Mouse (Mus musculus) hindbrain, embryonic 12.5 days (tissue): Measurements from ENCODE around the gene Krt7. TPM values are rescaled to one million over a fixed set of nuclear protein-coding genes. Genes with fewer than 3 reads are reported as not detected.

Experiments used
- ATAC-seq: fragments of 200-750 bp; cut with Nextera tagmentation; 2 replicates; pipeline ENCODE4 v1.8.0; 2017; ENCODE audit warnings: moderate TSS enrichment; ENCODE audit not compliant: low FRiP score
- H3K27ac ChIP-seq: fragments of 300-500 bp; sonication (generic); 2 replicates; pipeline ENCODE4 v1.5.1; 2016; ENCODE audit warnings: mild to moderate bottlenecking
- H3K27me3 ChIP-seq: fragments of 300-500 bp; sonication (generic); 2 replicates; pipeline ENCODE4 v1.6.1; 2016; ENCODE audit warnings: mild to moderate bottlenecking
- H3K36me3 ChIP-seq: fragments of 300-500 bp; sonication (generic); 2 replicates; pipeline ENCODE4 v1.6.1; 2016; ENCODE audit warnings: mild to moderate bottlenecking
- H3K4me1 ChIP-seq: fragments of 300-500 bp; sonication (generic); 2 replicates; pipeline ENCODE4 v1.6.1; 2016
- H3K4me2 ChIP-seq: fragments of 300-500 bp; sonication (generic); replicated peaks from 2 replicates; pipeline ENCODE4 v1.6.1; 2016; ENCODE audit warnings: mild to moderate bottlenecking
- H3K4me3 ChIP-seq: fragments of 300-500 bp; sonication (generic); 2 replicates; pipeline ENCODE4 v1.5.1; 2016; ENCODE audit warnings: mild to moderate bottlenecking
- H3K9ac ChIP-seq: fragments of 300-500 bp; sonication (generic); 2 replicates; pipeline ENCODE4 v1.6.1; 2016; ENCODE audit warnings: mild to moderate bottlenecking, moderate library complexity
- H3K9me3 ChIP-seq: fragments of 300-500 bp; sonication (generic); replicated peaks from 2 replicates; pipeline ENCODE4 v1.6.1; 2016; ENCODE audit warnings: mild to moderate bottlenecking
- WGBS: fragments of 180-500 bp; shearing (Covaris S2); methylation state at CpG from one replicate; pipeline ENCODE4 v1.1.7; 2016; 5-methylcytosine and 5-hydroxymethylcytosine counted together
- microRNA counts: library from miRNA; unstranded; fragments of <30 nt; microRNA quantifications from one replicate; lab custom pipeline; 2017
- microRNA-seq: library from miRNA; unstranded; fragments of <30 nt; microRNA quantifications from one replicate; pipeline ENCODE4, GENCODE M21; 2017
- polyA plus RNA-seq: library from polyadenylated mRNA; unstranded; fragments of >200 nt; fragmentation: Nextera tagmentation; extraction: Ambion mirVana; gene quantifications from 2 replicates; pipeline ENCODE4 v1.2.1, GENCODE M21; 2016

Krt7 gene
- polyA plus RNA-seq, 1 experiment from 2014 or later: 10.5 TPM

DNA sequence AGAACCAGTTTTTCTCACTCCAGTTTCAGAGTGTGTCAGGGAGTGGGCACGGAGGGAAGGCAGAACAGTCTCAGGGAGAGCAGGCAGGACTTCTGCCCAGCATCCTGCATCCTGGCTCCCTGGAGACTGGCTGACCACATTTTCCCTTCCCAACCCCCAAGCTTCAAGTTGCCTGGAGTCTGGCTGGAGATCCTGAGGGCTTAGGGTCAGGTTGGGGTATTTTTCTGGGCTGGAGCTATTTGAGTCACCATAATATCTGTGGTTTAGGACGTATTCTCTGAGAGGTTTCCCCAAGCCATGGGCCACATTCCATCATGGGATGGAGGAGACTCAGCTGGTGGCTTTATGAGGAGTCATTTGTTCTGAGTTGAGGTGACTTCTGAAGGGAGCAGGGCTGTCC is 44.4 kb downstream of the Krt7 start:
- ATAC-seq: no peak
- no peaks in the 10 kb centered on the region for H3K27me3 ChIP-seq
- no peak overlapping the region for H3K4me3 ChIP-seq
- H3K27ac ChIP-seq: no peak overlapping the region
- no peak overlapping the region for H3K9ac ChIP-seq
- H3K4me1 ChIP-seq: peaks cover 6% of the 10 kb centered on the region; the same call in 1 of the 2 replicates
- 76% methylated on average over 2 of the region's 2 CpGs for WGBS
- no peaks in the 10 kb centered on the region for H3K9me3 ChIP-seq
- H3K36me3 ChIP-seq: no peaks in the 10 kb centered on the region
- no peak overlapping the region for H3K4me2 ChIP-seq

- Histone ChIP-seq H3K4me3 (no peak overlapping the region), H3K27ac (no peak overlapping the region), H3K27me3 (no peaks in the 10 kb centered on the region), H3K9ac (no peak overlapping the region), H3K9me3 (no peaks in the 10 kb centered on the region), H3K36me3 (no peaks in the 10 kb centered on the region), H3K4me1 (peaks cover 6% of the 10 kb centered on the region; the same call in 1 of the 2 replicates), H3K4me2 (no peak overlapping the region)
- 90% methylated on average over 6 of the region's 6 CpGs for WGBS
- no peak for ATAC-seq
Measured at GRCm38 (mm10) chr15:101455891-101456290, 45.0 kb downstream of the Krt7 start.

DNA sequence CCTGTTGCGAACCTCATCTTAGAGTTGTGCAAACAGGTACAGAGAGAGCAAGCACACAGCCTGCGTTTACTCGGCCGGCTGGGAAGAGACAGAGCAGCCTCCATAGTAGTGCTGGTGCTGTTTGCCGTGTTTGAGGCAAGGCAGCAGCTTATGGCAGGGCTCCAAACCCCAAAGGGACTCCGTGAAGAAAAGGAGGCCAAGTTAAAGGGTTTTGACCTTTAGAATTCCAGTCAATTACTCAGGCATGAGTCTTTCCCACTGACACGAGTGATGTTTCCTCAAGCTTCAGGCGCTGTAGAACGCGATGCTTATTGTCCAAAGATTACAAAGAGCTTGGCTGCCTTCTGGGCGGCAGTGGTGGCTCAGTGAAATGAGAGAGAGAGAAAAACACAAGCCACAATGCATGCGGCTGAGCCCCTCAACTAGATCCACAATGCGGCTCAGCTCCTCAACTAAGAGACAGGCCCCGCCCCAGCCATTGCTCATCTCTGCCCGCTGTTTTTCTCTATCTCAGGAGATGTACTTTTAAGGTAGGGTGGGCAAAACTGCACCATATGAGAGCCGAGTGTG is 47.6 kb downstream of the Krt7 start:
- WGBS: 43% methylated on average over 16 of the region's 16 CpGs
- ATAC-seq: no peak
- Histone ChIP-seq H3K4me3 (no peak overlapping the region), H3K4me2 (no peak overlapping the region), H3K9me3 (no peaks in the 10 kb centered on the region), H3K4me1 (peaks cover 4% of the 10 kb centered on the region; the same call in 1 of the 2 replicates), H3K27ac (no peak overlapping the region), H3K36me3 (no peaks in the 10 kb centered on the region), H3K27me3 (no peaks in the 10 kb centered on the region), H3K9ac (no peak overlapping the region)

DNA sequence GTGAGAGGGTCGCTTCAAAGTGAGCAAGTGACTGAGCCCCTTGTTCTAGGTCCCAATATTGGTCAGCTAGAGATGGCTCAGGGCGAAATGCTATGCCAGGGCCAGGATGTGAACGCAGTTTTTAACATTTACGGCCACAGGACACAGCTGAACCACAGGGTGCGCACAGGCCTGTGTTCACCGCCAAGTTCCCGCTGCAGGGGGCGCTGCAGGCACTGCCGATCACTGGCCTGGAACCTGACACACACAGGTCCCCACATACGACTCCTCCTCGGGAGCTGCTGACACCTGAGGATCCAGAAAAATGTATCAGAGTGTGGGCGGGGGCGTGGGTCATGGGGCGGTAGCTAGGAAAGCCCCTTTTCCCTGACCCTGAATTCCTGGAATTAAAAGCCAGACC is 48.4 kb downstream of the Krt7 start:
- H3K4me1 ChIP-seq: peaks cover 4% of the 10 kb centered on the region; the same call in 1 of the 2 replicates
- no peak overlapping the region for H3K4me2 ChIP-seq
- H3K27me3 ChIP-seq: no peaks in the 10 kb centered on the region
- H3K36me3 ChIP-seq: no peaks in the 10 kb centered on the region
- 76% methylated on average over 14 of the region's 14 CpGs for whole genome bisulfite sequencing
- no peak overlapping the region for H3K27ac ChIP-seq
- no peak overlapping the region for H3K9ac ChIP-seq
- ATAC-seq: no peak
- no peaks in the 10 kb centered on the region for H3K9me3 ChIP-seq
- H3K4me3 ChIP-seq: no peak overlapping the region

- no peak within 1 kb of the TSS for H3K9ac ChIP-seq
- no peak for ATAC-seq
- WGBS: 86% methylated on average over 13 of the region's 13 CpGs
- peaks cover 4% of the 10 kb centered on the region; the same call in 1 of the 2 replicates for H3K4me1 ChIP-seq
- H3K4me2 ChIP-seq: no peak within 1 kb of the TSS
- H3K27ac ChIP-seq: no peak within 1 kb of the TSS
- H3K9me3 ChIP-seq: no peaks in the 10 kb centered on the region
- H3K27me3 ChIP-seq: no peaks in the 10 kb centered on the region
- H3K4me3 ChIP-seq: no peak within 1 kb of the TSS
- no peaks in the 10 kb centered on the region for H3K36me3 ChIP-seq
Measured at GRCm38 (mm10) chr15:101463651-101464050, 52.8 kb downstream of the Krt7 start, which contains the start of gene Krt81. Gene Krt81, minus strand, starts transcription at chr15:101463751.

- ATAC-seq: no peak
- 82% methylated on average over 4 of the region's 4 CpGs for WGBS
Measured at GRCm38 (mm10) chr15:101469093-101469492, 58.2 kb downstream of the Krt7 start.

DNA sequence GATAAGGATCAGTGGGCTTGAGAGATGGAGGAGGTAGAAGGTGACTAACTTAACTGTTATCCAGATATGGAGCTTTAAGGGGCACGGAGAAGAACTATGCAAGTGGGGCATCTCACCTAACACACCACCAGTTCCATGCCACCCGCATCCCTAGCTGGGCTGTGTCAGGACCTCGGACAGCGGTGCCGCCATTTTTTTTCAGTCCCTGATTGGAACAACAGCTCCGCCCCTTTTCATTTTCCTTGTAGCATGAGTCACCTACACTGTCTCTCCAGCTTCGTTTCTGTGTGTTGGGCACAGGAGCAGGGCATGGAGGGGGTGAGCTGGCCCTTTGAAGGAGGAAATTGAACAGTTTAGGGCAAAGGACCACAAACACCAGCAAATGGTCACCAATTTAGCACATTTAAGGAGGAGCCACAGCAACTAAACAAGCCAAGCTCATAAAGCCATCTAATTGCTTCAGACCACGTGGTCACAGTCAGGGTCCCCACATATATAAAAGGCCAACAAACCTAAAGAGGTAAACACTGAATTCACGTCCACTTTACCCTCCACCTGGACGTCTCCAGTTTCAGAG is 62.2 kb downstream of the Krt7 start, which contains the start of gene Krt86:
Gene Krt86, plus strand, starts transcription at position 527 of the 577 bp plus-strand sequence.
- ATAC-seq: no peak
- 40% methylated on average over 10 of the region's 10 CpGs for WGBS
- H3K9ac ChIP-seq: no peak within 1 kb of the TSS
- no peak within 1 kb of the TSS for H3K4me2 ChIP-seq
- H3K4me3 ChIP-seq: no peak within 1 kb of the TSS
- H3K9me3 ChIP-seq: no peaks in the 10 kb centered on the region
- H3K4me1 ChIP-seq: no peaks in the 10 kb centered on the region
- no peaks in the 10 kb centered on the region for H3K36me3 ChIP-seq
- H3K27ac ChIP-seq: no peak within 1 kb of the TSS
- H3K27me3 ChIP-seq: no peaks in the 10 kb centered on the region

More at GRCm38 (mm10) chr15:101469093-101469492, 58.2 kb downstream of the Krt7 start:
- H3K27ac ChIP-seq: no peak overlapping the region
- no peak overlapping the region for H3K4me3 ChIP-seq
- no peaks in the 10 kb centered on the region for H3K27me3 ChIP-seq
- H3K4me1 ChIP-seq: no peaks in the 10 kb centered on the region
- H3K36me3 ChIP-seq: no peaks in the 10 kb centered on the region
- H3K9me3 ChIP-seq: no peaks in the 10 kb centered on the region
- H3K4me2 ChIP-seq: no peak overlapping the region
- no peak overlapping the region for H3K9ac ChIP-seq

DNA sequence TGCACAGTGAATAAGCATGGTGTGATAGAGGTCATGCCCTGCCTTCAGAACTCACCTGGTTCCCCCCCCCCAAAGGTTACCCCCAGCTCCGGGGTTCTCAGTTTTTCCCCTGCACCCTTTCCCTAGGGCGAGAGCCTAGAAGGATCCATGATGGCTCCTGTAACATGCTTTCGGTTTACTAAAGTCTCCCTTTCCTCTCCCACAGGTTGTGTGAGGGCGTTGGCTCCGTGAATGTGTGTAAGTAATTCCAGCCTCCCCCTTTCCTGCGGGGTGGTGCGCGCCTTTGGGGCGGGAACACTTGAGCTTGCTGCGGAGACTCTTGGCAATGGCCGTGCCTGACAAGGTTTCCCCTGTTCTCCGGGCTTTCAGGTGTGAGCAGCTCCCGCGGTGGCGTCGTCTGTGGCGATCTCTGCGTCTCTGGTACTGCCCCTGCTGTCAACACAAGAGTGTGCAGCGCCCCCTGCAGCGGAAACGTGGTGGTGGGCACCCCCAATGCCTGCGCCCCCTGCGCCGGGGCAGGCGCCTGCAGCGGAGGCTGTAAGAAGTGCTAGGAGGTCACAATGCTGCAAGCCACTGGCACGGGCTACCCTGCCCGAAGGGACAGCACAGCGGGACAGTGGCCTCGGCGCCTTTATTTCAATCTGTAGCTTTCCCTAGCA is 68.3 kb downstream of the Krt7 start:
- 10% methylated on average over 31 of the region's 31 CpGs for WGBS
- ATAC-seq: peak; percentile 43; the same call in 1 of the 2 replicates
- H3K4me2 ChIP-seq: peak overlapping the region; percentile 62

DNA sequence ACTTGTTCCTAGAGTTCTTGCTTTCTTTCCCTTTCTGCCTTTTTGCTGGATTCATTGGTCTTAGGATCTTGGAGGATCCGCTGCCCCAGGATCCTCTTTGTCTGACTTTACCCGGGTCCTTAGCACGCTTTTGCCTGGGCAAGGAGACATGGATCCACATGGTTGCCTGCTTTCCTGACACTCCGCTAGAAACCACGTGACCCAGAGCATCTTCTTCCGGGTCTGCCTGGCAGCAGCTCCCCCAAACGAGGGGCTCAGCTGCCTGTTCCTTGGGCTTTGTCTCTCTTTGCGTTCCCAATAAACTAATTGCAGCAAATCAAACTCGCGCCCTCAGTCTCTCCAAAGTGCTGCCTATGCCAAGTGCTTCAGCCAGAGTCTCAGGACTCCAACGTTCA is 68.8 kb downstream of the Krt7 start:
- Histone ChIP-seq H3K4me1 (peaks cover 9% of the 10 kb centered on the region), H3K4me2 (peak overlapping the region; percentile 62), H3K27ac (no peak overlapping the region), H3K27me3 (0 out of 2 replicates have a peak, but pooled peaks cover 7% of the 10 kb centered on the region), H3K9ac (peak overlapping the region; percentile 49; the same call in 1 of the 2 replicates), H3K36me3 (no peaks in the 10 kb centered on the region), H3K9me3 (no peaks in the 10 kb centered on the region), H3K4me3 (peak overlapping the region; percentile 19)
- 27% methylated on average over 11 of the region's 11 CpGs for WGBS
- ATAC-seq: no peak

More for the DNA sequence above, 68.3 kb downstream of the Krt7 start:
- H3K4me1 ChIP-seq: peaks cover 9% of the 10 kb centered on the region
- no peaks in the 10 kb centered on the region for H3K36me3 ChIP-seq
- H3K27me3 ChIP-seq: 0 out of 2 replicates have a peak, but pooled peaks cover 7% of the 10 kb centered on the region
- H3K9ac ChIP-seq: peak overlapping the region; percentile 49; the same call in 1 of the 2 replicates
- H3K4me3 ChIP-seq: peak overlapping the region; percentile 19
- H3K27ac ChIP-seq: no peak overlapping the region
- H3K9me3 ChIP-seq: no peaks in the 10 kb centered on the region

MicroRNAs encoded within 50 kb of the gene (microRNA counts, 519-probe panel; counts per million panel counts)
- 470 counts per million, percentile 58 among the panel's probes with 10 or more counts for microRNA mmu-miR-1941-3p (lab: Ali Mortazavi, UCI)
- 470 counts per million, percentile 58 among the panel's probes with 10 or more counts for microRNA mmu-miR-1941-5p (lab: Ali Mortazavi, UCI)

Small RNA genes within 50 kb of the gene (microRNA-seq; reads per million reads assigned to microRNA genes)
- not detected for gene Mir1941

Other genes starting within 250 kb of the Krt7 start
- 12.2 and 15.5 TPM in 2 replicates for gene Acvr1b, start 237.0 kb upstream of the Krt7 start, polyA plus RNA-seq
- gene Grasp, start 186.9 kb upstream of the Krt7 start, polyA plus RNA-seq: 4.8 and 8.2 TPM in 2 replicates
- gene Nr4a1, start 156.8 kb upstream of the Krt7 start, polyA plus RNA-seq: 4.4 and 5.5 TPM in 2 replicates
- 62.0 and 66.5 TPM in 2 replicates for gene Atg101, start 126.8 kb upstream of the Krt7 start, polyA plus RNA-seq
- 0.31 and 0.87 TPM in 2 replicates for gene 6030408B16Rik, start 117.8 kb upstream of the Krt7 start, polyA plus RNA-seq
- 0.14 and 0.21 TPM in 2 replicates for gene Krt80, start 40.9 kb upstream of the Krt7 start, polyA plus RNA-seq
- 0.39 and 0.48 TPM in 2 replicates for gene Krt87, start 27.8 kb downstream of the Krt7 start, polyA plus RNA-seq
- gene Krt88, start 36.7 kb downstream of the Krt7 start, polyA plus RNA-seq: not detected in 2 replicates
- gene Krt81, start 52.7 kb downstream of the Krt7 start, polyA plus RNA-seq: not detected in 2 replicates
- not detected in 2 replicates for gene Krt86, start 62.4 kb downstream of the Krt7 start, polyA plus RNA-seq
- not detected in 2 replicates for gene Krt83, start 80.5 kb downstream of the Krt7 start, polyA plus RNA-seq
- not detected in 2 replicates for gene Gm49425, start 106.2 kb downstream of the Krt7 start, polyA plus RNA-seq
- gene Krt84, start 121.8 kb downstream of the Krt7 start, polyA plus RNA-seq: not detected in 2 replicates
- not detected in 2 replicates for gene Krt82, start 139.6 kb downstream of the Krt7 start, polyA plus RNA-seq
- 0.14 and 0.30 TPM in 2 replicates for gene Krt90, start 151.9 kb downstream of the Krt7 start, polyA plus RNA-seq
- 0.08 and 0.18 TPM in 2 replicates for gene Krt75, start 162.9 kb downstream of the Krt7 start, polyA plus RNA-seq
- not detected in 2 replicates for gene Gm5414, start 217.1 kb downstream of the Krt7 start, polyA plus RNA-seq
- gene Gm5478, start 236.3 kb downstream of the Krt7 start, polyA plus RNA-seq: not detected in 2 replicates